Mouse (Mus musculus) cerebellum, postnatal 36 days (tissue): ENCODE data around the gene Ppat.
A peak's percentile ranks its signal among the peaks of the same experiment; 100 is the strongest.
"Not testable (repeated sequence)": the region's sequence is repeated elsewhere in the genome, so short reads cannot be mapped to it uniquely, and the experiment has no call there.

Experiments
- DNase-seq, 2 experiments: peaks; one replicate each; pipeline ENCODE4 v3.0.0; 2021 to 2022; ENCODE audit warnings: mixed read lengths in 2 of 2

Ppat gene

GRCm38 (mm10) chr5:76947142-76947541 is 4.2 kb downstream of the Ppat start:
- no peak for DNase-seq

GRCm38 (mm10) chr5:76945678-76946033 is 5.7 kb downstream of the Ppat start:
- DNase-seq = no peak

GRCm38 (mm10) chr5:76944965-76945677 is 6.3 kb downstream of the Ppat start:
- DNase-seq = no peak

- no peak for DNase-seq
These were observed 8.9 kb downstream of the Ppat start for GRCm38 (mm10) chr5:76942505-76942904.

- no peak for DNase-seq
These were observed 9.4 kb downstream of the Ppat start for GRCm38 (mm10) chr5:76941975-76942374.

- DNase-seq = no peak
These were observed 11.7 kb downstream of the Ppat start for GRCm38 (mm10) chr5:76939717-76940116.

- DNase-seq = no peak
These were observed 22.0 kb downstream of the Ppat start for GRCm38 (mm10) chr5:76929180-76929877.

- DNase-seq = no peak
These were observed 23.1 kb downstream of the Ppat start for GRCm38 (mm10) chr5:76928124-76928832.

GRCm38 (mm10) chr5:76924296-76924695 is 27.1 kb downstream of the Ppat start:
- DNase-seq = no peak

GRCm38 (mm10) chr5:76923428-76923827 is 27.9 kb downstream of the Ppat start:
- peak; percentile 68 to 74 for DNase-seq

GRCm38 (mm10) chr5:76922833-76923232 is 28.5 kb downstream of the Ppat start:
- DNase-seq = no peak

- not testable (repeated sequence) for DNase-seq
These were observed 38.9 kb downstream of the Ppat start for GRCm38 (mm10) chr5:76912522-76912921.

GRCm38 (mm10) chr5:76910807-76911206 is 40.6 kb downstream of the Ppat start:
- no peak for DNase-seq

GRCm38 (mm10) chr5:76906155-76906499 is 45.3 kb downstream of the Ppat start:
- no peak for DNase-seq

- DNase-seq = peak; percentile 96 to 97
These were observed 45.8 kb downstream of the Ppat start, which contains the start of gene Aasdh for GRCm38 (mm10) chr5:76905405-76906154. Aasdh (minus strand) TSS chr5:76905514.

- DNase-seq = no peak
These were observed 46.5 kb downstream of the Ppat start for GRCm38 (mm10) chr5:76904713-76905404.

GRCm38 (mm10) chr5:76902131-76902530 is 49.2 kb downstream of the Ppat start:
- DNase-seq = no peak

GRCm38 (mm10) chr5:76893084-76893483 is 58.3 kb downstream of the Ppat start:
- DNase-seq = no peak

GRCm38 (mm10) chr5:76892608-76893007 is 58.8 kb downstream of the Ppat start:
- no peak for DNase-seq

- no peak for DNase-seq
These were observed 64.4 kb downstream of the Ppat start for GRCm38 (mm10) chr5:76887011-76887410.

- no peak for DNase-seq
These were observed 67.3 kb downstream of the Ppat start for GRCm38 (mm10) chr5:76884107-76884506.

- no peak for DNase-seq
These were observed 75.1 kb downstream of the Ppat start for GRCm38 (mm10) chr5:76876106-76876758.
